Mouse (Mus musculus): ENCODE data around the gene Glis2. TPM values are rescaled to one million over a fixed set of nuclear protein-coding genes. Genes with fewer than 3 reads are reported as not detected.
A peak's percentile ranks its signal among the peaks of the same experiment; 100 is the strongest.

Glis2 gene
- polyA plus RNA-seq, 1 experiment, result 41.8 TPM

DNA sequence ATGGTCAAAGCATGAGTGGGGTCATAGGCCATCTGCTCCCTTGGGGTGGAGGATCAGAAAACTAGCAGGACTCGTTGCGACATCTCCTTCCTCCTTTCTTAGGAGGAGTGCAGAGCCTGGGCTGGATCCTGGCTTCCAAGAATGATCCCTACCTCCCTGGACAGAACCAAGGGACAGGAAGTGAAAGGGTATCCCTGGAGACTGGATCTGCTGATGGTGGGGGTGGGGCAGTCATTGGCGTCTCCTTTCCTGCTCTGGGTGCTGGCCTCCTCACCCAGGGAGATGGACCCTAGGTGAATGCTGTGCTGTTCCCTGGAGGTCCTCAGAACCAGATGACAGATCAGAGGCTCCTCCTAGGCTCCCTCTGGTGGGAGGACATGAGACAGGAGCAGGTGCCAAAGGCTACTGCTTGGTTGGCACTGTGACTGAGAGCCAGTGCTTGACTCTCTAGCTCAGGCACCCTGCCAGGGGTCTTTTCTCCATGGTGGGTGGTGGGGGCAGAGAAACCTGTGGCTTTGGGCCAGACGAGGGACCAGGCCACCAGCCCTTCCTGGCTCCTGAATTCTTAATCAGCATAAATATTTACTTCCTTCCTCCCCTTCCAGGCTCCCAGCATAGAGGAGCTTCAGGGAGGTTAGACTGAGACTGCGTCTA is 12.0 kb downstream of the Glis2 start:
- peak; percentile 45 for DNase-seq (ENCODE audit: low read depth)
- TF ChIP-seq POLR2A (IDR thresholded peaks at IDR 0.05; ENCODE audit: borderline replicate concordance, extremely low read depth, insufficient read depth, insufficient read length, poor library complexity, severe bottlenecking) (no peak), CTCF (IDR thresholded peaks at IDR 0.05; ENCODE audit: borderline replicate concordance, extremely low read depth, insufficient read depth, insufficient read length) (peak; percentile 53; the same call in 1 of the 2 replicates)

DNA sequence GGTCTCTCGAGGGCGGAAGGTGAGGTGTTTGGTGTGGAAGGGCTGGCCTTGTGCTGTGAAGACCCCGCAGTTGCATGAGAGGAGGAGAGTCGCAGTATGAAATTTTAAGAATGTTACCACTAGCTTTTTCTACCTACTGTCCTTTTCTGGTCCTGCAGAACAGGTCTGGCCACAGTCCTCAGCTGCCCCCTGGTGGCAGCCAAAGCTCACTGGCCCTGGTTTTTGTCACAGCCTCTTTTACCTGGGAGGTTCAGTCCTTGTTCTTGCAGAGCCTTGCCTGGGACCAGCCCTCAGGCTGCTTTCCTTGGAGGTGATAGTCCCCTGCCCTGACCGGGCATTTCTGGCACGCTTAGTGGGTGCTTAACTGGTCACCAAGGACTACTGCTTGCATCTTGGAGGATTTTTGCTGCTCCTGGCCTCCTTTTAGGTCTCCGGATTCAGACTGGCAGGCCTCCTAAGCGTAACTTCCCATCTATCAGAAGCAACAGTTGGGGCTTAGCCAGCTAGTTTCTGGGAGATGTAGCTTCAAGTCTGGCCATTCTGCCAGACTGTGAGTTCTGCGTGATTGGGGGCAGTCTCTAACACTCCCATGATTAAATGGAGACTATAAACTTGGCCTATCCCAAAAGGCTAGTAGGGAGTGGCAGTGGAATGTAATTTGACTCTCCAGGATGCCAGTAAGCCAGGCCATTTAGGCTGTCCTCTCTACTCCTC is 13.5 kb downstream of the Glis2 start:
- DNase-seq (ENCODE audit: low read depth), result peak; percentile 89
- TF ChIP-seq CTCF (IDR thresholded peaks at IDR 0.05; ENCODE audit: borderline replicate concordance, extremely low read depth, insufficient read depth, insufficient read length), result peak; percentile 97
- no peak for TF ChIP-seq POLR2A (IDR thresholded peaks at IDR 0.05; ENCODE audit: borderline replicate concordance, extremely low read depth, insufficient read depth, insufficient read length, poor library complexity, severe bottlenecking)

DNA sequence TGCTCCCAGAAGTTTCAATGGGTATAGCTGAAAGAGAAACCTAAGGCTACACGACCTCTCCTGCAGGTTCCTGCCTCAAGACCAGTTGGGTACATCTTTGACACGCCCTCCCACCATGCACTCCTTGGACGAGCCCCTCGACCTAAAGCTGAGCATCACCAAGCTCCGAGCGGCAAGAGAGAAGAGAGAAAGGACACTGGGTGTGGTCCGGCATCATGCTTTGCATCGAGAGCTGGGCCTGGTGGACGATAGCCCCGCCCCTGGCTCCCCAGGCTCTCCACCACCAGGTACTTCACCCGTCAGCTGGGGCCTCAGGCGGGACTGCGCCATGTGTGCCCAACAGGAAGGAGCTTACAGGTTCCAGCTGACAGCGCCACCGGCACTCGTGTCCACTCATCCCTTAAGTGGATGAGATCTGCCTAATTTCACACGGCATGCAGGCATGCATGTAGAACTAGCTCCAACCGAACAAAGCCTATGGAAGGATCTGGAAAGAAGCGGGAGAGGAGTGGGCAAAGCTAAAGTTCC is 14.1 kb downstream of the Glis2 start:
- DNase-seq (ENCODE audit: low read depth), result no peak
- TF ChIP-seq CTCF (IDR thresholded peaks at IDR 0.05; ENCODE audit: borderline replicate concordance, extremely low read depth, insufficient read depth, insufficient read length) (no peak), POLR2A (IDR thresholded peaks at IDR 0.05; ENCODE audit: borderline replicate concordance, extremely low read depth, insufficient read depth, insufficient read length, poor library complexity, severe bottlenecking) (no peak)

DNA sequence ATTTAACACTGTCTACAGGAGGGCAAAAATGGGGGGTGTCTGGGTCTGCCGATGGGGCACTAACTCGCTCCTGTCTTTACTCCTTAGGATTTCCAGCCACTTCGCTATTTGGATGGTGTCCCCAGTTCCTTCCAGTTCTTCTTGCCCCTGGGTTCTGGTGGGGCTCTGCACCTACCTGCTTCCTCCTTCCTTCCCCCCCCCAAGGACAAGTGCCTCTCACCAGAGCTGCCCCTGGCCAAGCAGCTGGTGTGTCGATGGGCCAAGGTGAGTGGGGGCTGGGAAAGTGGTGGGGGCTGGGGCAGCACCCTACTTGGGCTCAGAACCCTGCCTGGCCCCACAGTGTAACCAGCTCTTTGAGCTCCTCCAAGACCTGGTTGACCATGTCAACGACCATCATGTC is 16.7 kb downstream of the Glis2 start:
- no peak for DNase-seq (ENCODE audit: low read depth)
- TF ChIP-seq CTCF (IDR thresholded peaks at IDR 0.05; ENCODE audit: borderline replicate concordance, extremely low read depth, insufficient read depth, insufficient read length) (no peak), POLR2A (IDR thresholded peaks at IDR 0.05; ENCODE audit: borderline replicate concordance, extremely low read depth, insufficient read depth, insufficient read length, poor library complexity, severe bottlenecking) (no peak)

DNA sequence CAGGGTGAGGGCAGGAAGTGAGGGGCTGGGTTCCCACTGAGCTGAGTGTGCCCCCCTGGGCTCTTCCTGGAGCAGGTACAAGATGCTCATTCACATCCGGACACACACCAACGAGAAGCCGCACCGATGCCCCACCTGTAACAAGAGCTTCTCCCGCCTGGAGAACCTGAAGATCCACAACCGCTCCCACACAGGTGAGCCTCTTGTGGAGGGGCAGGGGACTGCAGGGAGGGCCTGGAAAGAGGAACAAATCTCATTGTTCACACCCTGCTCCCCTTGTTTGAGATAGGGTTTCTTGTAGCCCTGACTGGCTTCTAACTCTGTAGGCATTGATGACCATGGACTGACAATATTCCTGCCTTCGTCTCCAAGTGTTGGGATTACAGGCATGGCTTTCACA is 17.2 kb downstream of the Glis2 start:
- no peak for DNase-seq (ENCODE audit: low read depth)
- no peak for TF ChIP-seq POLR2A (IDR thresholded peaks at IDR 0.05; ENCODE audit: borderline replicate concordance, extremely low read depth, insufficient read depth, insufficient read length, poor library complexity, severe bottlenecking)
- TF ChIP-seq CTCF (IDR thresholded peaks at IDR 0.05; ENCODE audit: borderline replicate concordance, extremely low read depth, insufficient read depth, insufficient read length), result peak; percentile 28; the same call in 1 of the 2 replicates

DNA sequence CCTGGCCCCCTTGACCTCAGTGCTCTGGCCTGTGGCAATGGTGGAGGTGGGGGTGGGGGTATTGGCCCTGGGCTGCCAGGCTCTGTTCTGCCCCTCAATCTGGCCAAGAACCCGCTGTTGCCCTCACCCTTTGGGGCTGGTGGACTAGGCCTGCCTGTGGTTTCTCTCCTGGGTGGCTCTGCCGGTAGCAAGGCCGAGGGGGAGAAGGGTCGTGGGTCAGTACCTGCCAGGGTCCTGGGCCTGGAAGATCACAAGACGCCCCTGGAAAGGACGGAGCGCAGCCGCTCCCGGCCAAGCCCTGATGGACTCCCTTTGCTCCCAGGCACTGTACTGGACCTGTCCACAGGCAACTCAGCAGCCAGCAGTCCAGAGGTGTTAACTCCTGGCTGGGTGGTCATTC is 19.2 kb downstream of the Glis2 start:
- no peak for DNase-seq (ENCODE audit: low read depth)
- TF ChIP-seq POLR2A (IDR thresholded peaks at IDR 0.05; ENCODE audit: borderline replicate concordance, extremely low read depth, insufficient read depth, insufficient read length, poor library complexity, severe bottlenecking), result no peak
- TF ChIP-seq CTCF (IDR thresholded peaks at IDR 0.05; ENCODE audit: borderline replicate concordance, extremely low read depth, insufficient read depth, insufficient read length), result no peak

DNA sequence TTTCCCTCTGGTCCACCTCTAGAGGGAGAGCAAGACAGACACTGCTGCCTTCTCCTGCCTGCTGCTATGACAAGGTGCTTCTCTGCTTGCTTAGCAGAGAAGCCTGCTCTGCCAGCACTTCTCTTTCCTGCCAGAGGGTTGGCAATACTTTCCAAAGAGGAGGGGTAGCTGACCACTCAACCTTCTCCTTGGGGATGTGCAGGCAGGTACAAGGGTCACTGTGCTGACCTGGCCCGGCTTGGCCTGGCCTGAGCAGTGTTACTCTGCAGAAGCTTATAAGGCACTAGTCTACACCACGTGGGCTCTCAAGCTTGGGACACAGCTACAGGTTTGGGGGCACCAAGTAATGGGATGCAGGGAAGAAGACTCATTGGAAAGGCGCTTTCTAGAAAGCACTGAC is 20.1 kb downstream of the Glis2 start:
- TF ChIP-seq CTCF (IDR thresholded peaks at IDR 0.05; ENCODE audit: borderline replicate concordance, extremely low read depth, insufficient read depth, insufficient read length) (no peak), POLR2A (IDR thresholded peaks at IDR 0.05; ENCODE audit: borderline replicate concordance, extremely low read depth, insufficient read depth, insufficient read length, poor library complexity, severe bottlenecking) (no peak)
- no peak for DNase-seq (ENCODE audit: low read depth)

DNA sequence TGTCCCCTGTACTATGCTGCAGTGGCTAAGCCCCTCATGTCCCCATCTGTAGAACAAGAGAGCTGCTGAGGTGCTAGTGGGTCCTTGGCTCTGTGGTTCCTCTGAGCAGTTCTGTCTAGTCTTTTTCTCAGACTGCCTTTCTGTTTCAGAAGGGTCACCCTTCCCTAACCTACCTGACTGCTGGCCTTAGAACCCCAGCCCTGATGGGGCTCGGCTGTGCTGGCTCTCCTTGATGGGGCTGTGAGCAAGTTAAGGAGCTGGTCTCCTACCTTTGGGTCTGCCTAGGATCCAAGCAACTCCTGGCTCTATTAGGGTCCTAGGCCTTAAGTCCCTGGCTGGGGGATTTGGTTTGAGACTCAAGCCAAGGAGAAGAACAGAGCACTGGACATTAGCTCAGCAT is 20.8 kb downstream of the Glis2 start:
- no peak for TF ChIP-seq POLR2A (IDR thresholded peaks at IDR 0.05; ENCODE audit: borderline replicate concordance, extremely low read depth, insufficient read depth, insufficient read length, poor library complexity, severe bottlenecking)
- no peak for TF ChIP-seq CTCF (IDR thresholded peaks at IDR 0.05; ENCODE audit: borderline replicate concordance, extremely low read depth, insufficient read depth, insufficient read length)
- no peak for DNase-seq (ENCODE audit: low read depth)

DNA sequence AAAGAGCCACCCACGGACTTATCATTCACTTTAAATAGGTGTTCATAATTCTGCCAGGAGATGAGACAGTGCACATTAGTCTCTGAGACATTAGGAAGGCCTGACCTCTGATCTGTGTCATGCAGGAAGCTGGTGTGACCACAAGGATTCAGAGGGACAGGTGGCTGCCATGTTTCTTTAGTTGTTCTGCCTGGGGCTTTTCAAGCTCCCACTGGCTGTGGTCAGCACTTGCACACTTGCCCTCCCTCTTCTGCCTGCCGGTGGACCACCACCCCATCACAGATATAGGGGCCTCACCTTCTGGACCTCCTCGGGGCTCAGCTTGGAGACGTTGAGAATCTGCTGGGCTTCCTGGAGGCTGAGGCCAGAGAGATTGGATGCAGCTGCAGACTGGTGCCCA is 22.3 kb downstream of the Glis2 start:
- TF ChIP-seq CTCF (IDR thresholded peaks at IDR 0.05; ENCODE audit: borderline replicate concordance, extremely low read depth, insufficient read depth, insufficient read length) (no peak), POLR2A (IDR thresholded peaks at IDR 0.05; ENCODE audit: borderline replicate concordance, extremely low read depth, insufficient read depth, insufficient read length, poor library complexity, severe bottlenecking) (no peak)
- no peak for DNase-seq (ENCODE audit: low read depth)

DNA sequence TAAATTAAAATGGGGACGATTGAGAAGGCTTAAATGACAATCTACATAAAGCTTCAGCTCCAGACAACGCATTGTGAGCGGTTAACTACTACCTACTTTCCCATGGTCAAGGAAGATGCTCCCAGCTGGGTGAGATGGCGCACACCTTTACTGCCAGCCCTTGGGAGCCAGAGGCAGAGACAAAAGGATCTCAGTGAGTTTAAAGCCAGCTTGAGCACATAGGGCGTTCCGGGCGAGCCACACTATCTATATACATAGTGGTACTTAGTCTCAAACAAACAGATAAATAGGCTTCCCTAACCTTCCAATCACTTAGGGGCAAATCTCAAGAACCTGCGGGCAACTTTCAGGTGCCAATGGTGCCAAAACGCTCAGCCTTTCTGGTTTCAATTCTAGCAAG is 29.6 kb downstream of the Glis2 start:
- no peak for DNase-seq (ENCODE audit: low read depth)
- TF ChIP-seq CTCF (IDR thresholded peaks at IDR 0.05; ENCODE audit: borderline replicate concordance, extremely low read depth, insufficient read depth, insufficient read length) (no peak), POLR2A (IDR thresholded peaks at IDR 0.05; ENCODE audit: borderline replicate concordance, extremely low read depth, insufficient read depth, insufficient read length, poor library complexity, severe bottlenecking) (no peak)

DNA sequence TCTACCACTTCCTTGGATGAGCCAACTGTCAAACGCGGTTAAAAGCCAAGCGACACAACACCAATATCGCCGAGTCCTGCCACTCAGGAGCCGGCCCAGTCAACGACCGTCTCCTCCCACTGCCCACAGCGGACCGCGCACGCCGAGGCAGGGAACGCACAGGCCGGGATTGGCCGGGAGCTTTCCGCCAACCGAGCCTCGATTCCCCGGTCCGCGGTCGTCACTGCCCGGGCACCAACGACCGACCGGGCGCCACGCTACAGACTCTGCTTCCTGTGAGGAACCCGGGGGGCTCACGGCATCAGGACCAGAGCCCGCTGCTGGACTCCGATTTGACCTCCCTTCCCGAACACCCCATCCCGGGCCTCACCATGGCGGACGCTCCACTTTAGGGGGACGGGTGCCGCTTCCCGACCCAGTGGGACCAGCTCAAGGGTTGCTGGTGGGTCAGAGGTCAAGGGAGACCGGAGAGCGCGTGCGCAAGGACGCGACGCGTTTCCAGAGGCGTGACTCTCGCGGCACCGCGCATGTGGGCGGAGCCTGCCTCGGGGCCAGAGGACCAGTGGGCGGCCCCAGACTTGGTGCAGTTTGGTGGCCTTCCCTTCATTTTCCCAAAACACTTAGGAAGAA is 30.1 kb downstream of the Glis2 start, which contains the start of gene Pam16:
TSS of gene Pam16 (minus strand) at position 508 of the 630 bp plus-strand sequence.
- TF ChIP-seq POLR2A (IDR thresholded peaks at IDR 0.05; ENCODE audit: borderline replicate concordance, extremely low read depth, insufficient read depth, insufficient read length, poor library complexity, severe bottlenecking) (no peak), CTCF (IDR thresholded peaks at IDR 0.05; ENCODE audit: borderline replicate concordance, extremely low read depth, insufficient read depth, insufficient read length) (no peak)
- DNase-seq (ENCODE audit: low read depth), result peak; percentile 94
